In the genomic region with DNA sequence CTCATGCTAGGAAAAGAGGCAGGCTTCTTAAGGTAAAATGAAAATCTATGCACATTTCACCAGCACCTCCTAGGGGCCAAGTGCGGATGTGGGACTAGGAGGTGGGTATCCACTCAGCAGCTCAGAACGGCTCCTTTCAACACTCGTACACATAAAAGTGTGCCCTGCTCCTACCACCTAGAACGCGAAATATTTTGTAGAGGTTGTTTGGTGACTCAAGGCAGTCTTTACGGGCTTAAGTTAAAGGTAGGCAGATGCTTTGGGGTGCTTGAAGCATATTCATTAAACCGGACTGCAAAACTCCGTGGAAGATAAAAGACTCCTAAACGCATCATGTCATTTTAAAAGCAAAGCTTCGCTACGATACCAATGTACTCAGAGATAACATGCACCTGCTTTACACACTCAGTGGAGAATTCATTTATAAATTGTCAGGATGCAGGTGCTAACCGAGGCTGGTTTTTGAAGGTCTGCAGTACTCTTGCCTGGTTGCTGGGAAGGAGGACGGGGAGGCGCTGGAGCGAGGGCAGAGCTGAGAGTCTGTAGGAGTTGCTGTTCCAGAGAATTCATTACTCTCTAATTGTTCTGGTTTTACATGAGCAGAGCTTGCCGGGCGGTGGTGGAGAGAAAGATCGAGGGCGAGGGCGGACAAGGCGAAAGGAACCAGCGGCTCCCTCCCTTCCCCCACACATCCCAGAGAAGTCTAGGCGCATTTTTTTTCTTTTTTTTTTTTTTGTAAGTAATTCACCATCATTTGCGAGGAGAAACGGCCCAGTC, we compare ENCODE assay signal across 8 mouse cellular contexts. TPM values are rescaled to one million over a fixed set of nuclear protein-coding genes. Genes with fewer than 3 reads are reported as not detected.
A peak's percentile ranks its signal among the peaks of the same experiment; 100 is the strongest.
DNase-seq lines count a peak whose midpoint lies in the region; ATAC-seq and TF ChIP-seq lines count a peak whose summit lies in the region.

No protein-coding gene starts in this region.

- H3K4me1 ChIP-seq in forebrain, embryonic 13.5 days: peaks cover 14% of the 10 kb centered on the region
- H3K4me1 ChIP-seq in lung, embryonic 16.5 days (replicated peaks; ENCODE audit: control insufficient read depth, insufficient read depth, low read length): peaks cover 7% of the 10 kb centered on the region; the same call in 1 of the 2 replicates

- intact Hi-C loops in heart, postnatal 36 days (cut with DNase I): loop anchor here (5.0 kb wide), 2 partner anchors 147 to 382 kb away; no protein-coding TSS in a partner anchor

- TF ChIP-seq CTCF in C2C12 (IDR thresholded peaks at IDR 0.05; ENCODE audit: control insufficient read depth, insufficient read depth, insufficient read length): peak; percentile 25

- peak overlapping the region; percentile 64 for H3K9ac ChIP-seq in forebrain, embryonic 13.5 days
- H3K9ac ChIP-seq in lung, embryonic 16.5 days (ENCODE audit: low read length): peak overlapping the region; percentile 74

- no peaks in the 10 kb centered on the region for H3K27me3 ChIP-seq in C2C12 (ENCODE audit: control insufficient read depth, insufficient read depth, insufficient read length)
- H3K27me3 ChIP-seq in forebrain, embryonic 13.5 days: peaks cover 19% of the 10 kb centered on the region
- H3K27me3 ChIP-seq in lung, embryonic 16.5 days (ENCODE audit: control insufficient read depth, insufficient read depth, low read depth, low read length): peaks cover 4% of the 10 kb centered on the region; the same call in 1 of the 2 replicates

- no peaks in the 10 kb centered on the region for H3K9me3 ChIP-seq in forebrain, embryonic 13.5 days (replicated peaks)
- H3K9me3 ChIP-seq in lung, embryonic 16.5 days (ENCODE audit: control insufficient read depth, low read length): no peaks in the 10 kb centered on the region

- H3K79me2 ChIP-seq in C2C12 (ENCODE audit: control insufficient read depth, insufficient read depth): no peaks in the 10 kb centered on the region

- WGBS in forebrain, embryonic 13.5 days: under 1% methylated on average over 25 of the region's 25 CpGs
- WGBS in lung, embryonic 16.5 days: under 1% methylated on average over 25 of the region's 25 CpGs

- peak overlapping the region; percentile 95 for H3K4me2 ChIP-seq in forebrain, embryonic 13.5 days
- peak overlapping the region; percentile 92 for H3K4me2 ChIP-seq in lung, embryonic 16.5 days (ENCODE audit: low read depth, low read length)

- no peak overlapping the region; the same call in 1 of the 2 replicates for H3K27ac ChIP-seq in forebrain, embryonic 13.5 days
- peak overlapping the region; percentile 19; the same call in 1 of the 2 replicates for H3K27ac ChIP-seq in lung, embryonic 16.5 days (ENCODE audit: low read length)

- ATAC-seq in forebrain, embryonic 13.5 days: peak; percentile 36
- 0 out of 2 replicates have a peak, but pooled peaks have one; percentile 13 for ATAC-seq in lung, embryonic 16.5 days (ENCODE audit: low read depth)

- no peak overlapping the region for H3K4me3 ChIP-seq in C2C12 (ENCODE audit: insufficient read depth, poor library complexity, severe bottlenecking)
- peak overlapping the region; percentile 65 for H3K4me3 ChIP-seq in forebrain, embryonic 13.5 days
- peak overlapping the region; percentile 68 for H3K4me3 ChIP-seq in lung, embryonic 16.5 days (ENCODE audit: low read length)

- H3K79me3 ChIP-seq in C2C12 (ENCODE audit: low read depth): no peaks in the 10 kb centered on the region

- no peaks in the 10 kb centered on the region for H3K36me3 ChIP-seq in C2C12 (ENCODE audit: control insufficient read depth, insufficient read depth)
- H3K36me3 ChIP-seq in forebrain, embryonic 13.5 days (ENCODE audit: poor library complexity, severe bottlenecking): no peaks in the 10 kb centered on the region
- no peaks in the 10 kb centered on the region for H3K36me3 ChIP-seq in lung, embryonic 16.5 days (ENCODE audit: control insufficient read depth, insufficient read depth, low read length)

- H3ac ChIP-seq in C2C12 (ENCODE audit: control insufficient read depth, insufficient read length, low read depth): no peak overlapping the region

- DNase-seq in adrenal gland, adult 2 months: peak; percentile 58
- DNase-seq in heart, postnatal 36 days: peak; percentile 39 to 47
- peak; percentile 28 to 37 for DNase-seq in layer of hippocampus, adult 8-10 months (ENCODE audit: low spot score in 2 of 2)
- peak; percentile 7 for DNase-seq in ovary, postnatal 10 days (ENCODE audit: low spot score)
- DNase-seq in urinary bladder, postnatal 36 days (ENCODE audit: low spot score in 2 of 2): peak; percentile 9 to 13

TF ChIP-seq in C2C12, 6 proteins besides CTCF, POLR2A, EP300 and RAD21:
- TF ChIP-seq USF1 (IDR thresholded peaks at IDR 0.05; ENCODE audit: low read depth) (no peak), CEBPB (IDR thresholded peaks at IDR 0.05; ENCODE audit: low read depth) (no peak), MYOG (IDR thresholded peaks at IDR 0.05; ENCODE audit: control insufficient read depth, extremely low read depth, insufficient read length) (no peak), FOSL1 (IDR thresholded peaks at IDR 0.05; ENCODE audit: insufficient read depth, low read length, poor library complexity, severe bottlenecking) (no peak), MAX (IDR thresholded peaks at IDR 0.05) (no peak), MYOD1 (IDR thresholded peaks at IDR 0.05; ENCODE audit: control insufficient read depth, insufficient read length, low read depth) (no peak)
TF ChIP-seq in C2C12: peak in this region for 0.

RNA-seq across cellular contexts. Expression of gene Kcnj2, which starts 1.0 kb away (rescaled TPM):
- polyA plus RNA-seq in C2C12 (2012; fragmentation: generic; extraction: Trizol): 0.16 TPM
- 10 to 100 TPM in 1 of 2 experiments, 1 to 10 TPM in 1; 9.9 to 10.7 TPM for total RNA-seq in adrenal gland, adult 2 months (2021)
- polyA plus RNA-seq in adrenal gland, adult 2 months (2012; rRNA removed): 0.44 and 0.64 TPM in 2 replicates
- 0.62 and 0.81 TPM in 2 replicates for polyA plus RNA-seq in forebrain, embryonic 13.5 days (2015; fragmentation: Nextera tagmentation; extraction: Ambion mirVana)
- total RNA-seq in heart, postnatal 36 days (2021): 10 to 100 TPM; 43.6 to 46.8 TPM
- total RNA-seq in layer of hippocampus, adult 8-10 months (2022): 10 to 100 TPM in 2 of 4 experiments, 1 to 10 TPM in 2; 8.8 to 22.7 (median 15.4) TPM
- 2.0 and 2.2 TPM in 2 replicates for polyA plus RNA-seq in lung, embryonic 16.5 days (2015; fragmentation: Nextera tagmentation; extraction: Ambion mirVana)

Comparison
In these comparisons a context has a peak if more than half of its experiments do, and no peak if none do; other contexts are left out.
1. DNase-seq: peak in every context shown above with its lines; median percentile 58 in adrenal gland, adult 2 months; 43 in heart, postnatal 36 days; 32 in layer of hippocampus, adult 8-10 months; 11 in urinary bladder, postnatal 36 days; 7 in ovary, postnatal 10 days.